ENCODE assay signal across 8 mouse cellular contexts in the genomic region with DNA sequence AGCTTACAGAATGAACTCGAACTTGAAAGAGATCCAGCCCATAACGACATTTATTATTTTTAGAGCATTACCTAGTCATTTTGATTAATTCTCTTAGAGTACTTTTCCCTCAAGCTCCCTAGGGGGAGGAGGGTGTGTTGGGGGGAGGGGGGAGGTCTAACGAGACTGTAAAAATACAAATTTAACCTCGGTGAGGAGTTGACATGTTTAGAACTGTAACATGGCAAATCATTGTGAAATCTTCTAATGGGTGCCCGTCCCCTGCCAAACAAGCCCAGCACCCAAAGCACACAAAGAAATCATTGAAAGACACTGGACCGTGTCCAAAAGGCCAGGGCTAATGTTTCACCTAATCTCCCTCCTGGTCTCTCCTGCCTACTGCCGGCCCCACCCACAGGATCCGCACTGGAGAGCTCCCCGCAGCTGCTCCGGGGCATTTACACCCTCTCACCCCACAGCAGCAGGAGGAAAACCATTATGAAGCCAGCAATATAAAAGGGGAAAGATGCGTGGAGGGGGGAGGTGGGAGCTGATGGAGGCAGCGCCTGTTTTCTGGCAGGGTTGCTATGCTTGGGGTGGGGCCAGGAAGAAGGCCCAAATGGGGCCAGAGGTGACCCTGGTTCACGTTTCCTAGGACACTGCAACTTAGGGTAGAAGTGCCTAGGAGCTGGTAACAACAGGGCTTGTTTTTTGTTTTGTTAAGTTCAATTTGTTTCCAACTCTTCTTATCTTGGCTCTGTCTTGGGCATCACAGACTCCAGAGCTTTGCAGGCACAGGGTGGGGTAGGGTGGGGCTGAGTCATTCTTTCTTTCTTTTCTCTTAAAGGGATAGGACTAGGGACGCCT.
DNase-seq lines count a peak whose midpoint lies in the region; ATAC-seq lines count a peak whose summit lies in the region.

No protein-coding gene starts in this region.

- ATAC-seq in hindbrain, embryonic 16.5 days: peak; percentile 51; the same call in 1 of the 2 replicates
- peak; percentile 83 for ATAC-seq in liver, embryonic 12.5 days
- peak; percentile 79 for ATAC-seq in neural tube, embryonic 12.5 days (ENCODE audit: low FRiP score, low read depth)

- H3K27me3 ChIP-seq in hindbrain, embryonic 16.5 days (replicated peaks; ENCODE audit: control insufficient read depth, insufficient read depth, low read length): no peaks in the 10 kb centered on the region
- no peaks in the 10 kb centered on the region for H3K27me3 ChIP-seq in liver, embryonic 12.5 days (replicated peaks)
- no peaks in the 10 kb centered on the region for H3K27me3 ChIP-seq in neural tube, embryonic 12.5 days (replicated peaks)

- H3K9me3 ChIP-seq in hindbrain, embryonic 16.5 days (ENCODE audit: control insufficient read depth, low read length): no peaks in the 10 kb centered on the region
- H3K9me3 ChIP-seq in liver, embryonic 12.5 days (replicated peaks): no peaks in the 10 kb centered on the region
- H3K9me3 ChIP-seq in neural tube, embryonic 12.5 days: no peaks in the 10 kb centered on the region

- 8% methylated on average over 14 of the region's 14 CpGs for WGBS in hindbrain, embryonic 16.5 days
- WGBS in liver, embryonic 12.5 days (ENCODE audit: insufficient replicate concordance): 21% methylated on average over 14 of the region's 14 CpGs
- WGBS in neural tube, embryonic 12.5 days: 4% methylated on average over 14 of the region's 14 CpGs

- no peaks in the 10 kb centered on the region for H3K36me3 ChIP-seq in hindbrain, embryonic 16.5 days (ENCODE audit: control insufficient read depth, insufficient read depth, low read length)
- H3K36me3 ChIP-seq in liver, embryonic 12.5 days: no peaks in the 10 kb centered on the region
- no peaks in the 10 kb centered on the region for H3K36me3 ChIP-seq in neural tube, embryonic 12.5 days

- no peak overlapping the region; the same call in 1 of the 2 replicates for H3K9ac ChIP-seq in hindbrain, embryonic 16.5 days (ENCODE audit: low read depth, low read length)
- H3K9ac ChIP-seq in liver, embryonic 12.5 days: peak overlapping the region; percentile 58
- H3K9ac ChIP-seq in neural tube, embryonic 12.5 days: 0 out of 2 replicates have a peak overlapping the region, but pooled peaks have one; percentile 1

- no peak overlapping the region for H3K4me3 ChIP-seq in hindbrain, embryonic 16.5 days (ENCODE audit: low read length)
- H3K4me3 ChIP-seq in liver, embryonic 12.5 days: peak overlapping the region; percentile 30
- no peak overlapping the region for H3K4me3 ChIP-seq in neural tube, embryonic 12.5 days

- H3K27ac ChIP-seq in hindbrain, embryonic 16.5 days (ENCODE audit: low read depth, low read length): no peak overlapping the region
- peak overlapping the region; percentile 83 for H3K27ac ChIP-seq in liver, embryonic 12.5 days
- H3K27ac ChIP-seq in neural tube, embryonic 12.5 days: peak overlapping the region; percentile 46; the same call in 1 of the 2 replicates

- peaks cover 5% of the 10 kb centered on the region for H3K4me1 ChIP-seq in hindbrain, embryonic 16.5 days (ENCODE audit: control insufficient read depth, insufficient read depth, low read depth, low read length)
- H3K4me1 ChIP-seq in liver, embryonic 12.5 days: peaks cover 60% of the 10 kb centered on the region
- H3K4me1 ChIP-seq in neural tube, embryonic 12.5 days: peaks cover 11% of the 10 kb centered on the region

- intact Hi-C loops in left cerebral cortex, postnatal 36 days (cut with DNase I): no loop called here

- H3K4me2 ChIP-seq in hindbrain, embryonic 16.5 days (ENCODE audit: low read length): peak overlapping the region; percentile 32
- peak overlapping the region; percentile 62 for H3K4me2 ChIP-seq in liver, embryonic 12.5 days
- H3K4me2 ChIP-seq in neural tube, embryonic 12.5 days (replicated peaks): peak overlapping the region; percentile 47

- DNase-seq in Muller cell, postnatal 12 days (ENCODE audit: inconsistent ontology term): peak; percentile 51
- peak; percentile 7 for DNase-seq in brain, adult 2 months (ENCODE audit: low read depth, low spot score)
- peak; percentile 52 for DNase-seq in gastrocnemius, adult 18-20 months (ENCODE audit: low spot score)
- DNase-seq in left cerebral cortex, adult 18-20 months (ENCODE audit: low spot score in 2 of 2): no peak
- no peak for DNase-seq in left cerebral cortex, postnatal 36 days (ENCODE audit: low spot score in 2 of 2)

Comparison
In these comparisons a context has a peak if more than half of its experiments do, and no peak if none do; other contexts are left out.
1. DNase-seq: peak in Muller cell, postnatal 12 days (single experiment), brain, adult 2 months (single experiment) and gastrocnemius, adult 18-20 months (single experiment); none in left cerebral cortex, adult 18-20 months (0 of 2) and left cerebral cortex, postnatal 36 days (0 of 2).
2. Peak in every context shown above with its lines, with median percentiles within 50 percentile points of each other: ATAC-seq and H3K4me2 ChIP-seq.